In the genomic region with DNA sequence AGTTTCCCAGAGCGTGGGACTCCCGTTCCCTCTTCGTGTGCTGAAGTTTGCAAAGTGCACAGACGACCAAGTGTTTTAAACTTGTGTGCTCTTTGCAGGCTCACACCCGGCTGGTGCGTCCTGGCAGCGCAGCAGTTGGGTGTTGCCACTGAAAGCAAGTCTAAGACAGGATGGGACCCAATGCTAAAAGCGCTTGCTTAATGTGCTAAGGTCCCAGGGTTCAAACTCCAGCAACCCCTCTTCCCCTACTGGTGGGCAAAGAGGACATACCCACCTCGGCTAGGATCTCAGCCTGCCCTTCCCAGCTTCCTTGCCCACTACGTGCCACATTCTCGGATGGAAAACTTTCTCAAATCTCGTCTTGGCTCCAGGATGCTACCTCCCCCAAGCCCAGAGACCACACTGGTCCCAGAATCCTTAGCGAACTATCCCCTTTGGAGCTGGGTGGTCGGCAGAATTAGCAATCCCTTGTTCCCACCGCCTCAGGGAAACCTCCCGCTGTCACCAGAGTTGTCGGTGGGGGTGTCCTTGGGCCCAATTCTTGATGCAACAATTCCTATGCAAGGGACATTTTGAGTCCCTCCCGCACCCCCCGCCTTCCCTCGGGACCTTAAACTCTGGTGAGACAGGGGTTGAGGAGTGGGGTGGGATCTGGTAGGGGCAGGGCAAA, we compare ENCODE assay signal across 8 mouse cellular contexts. TPM values are rescaled to one million over a fixed set of nuclear protein-coding genes. Genes with fewer than 3 reads are reported as not detected.
DNase-seq lines count a peak whose midpoint lies in the region; ATAC-seq lines count a peak whose summit lies in the region.

No protein-coding gene starts in this region.

- no peak for ATAC-seq in kidney, embryonic 15.5 days (replicated peaks; ENCODE audit: low FRiP score)
- no peak for ATAC-seq in hindbrain, embryonic 12.5 days (ENCODE audit: low FRiP score)
- no peak for ATAC-seq in neural tube, embryonic 11.5 days (ENCODE audit: insufficient read depth, low FRiP score, low TSS enrichment)
- ATAC-seq in inflammation-experienced regulatory T-cells, adult 6 months = no peak

- no peak overlapping the region for H3K27ac ChIP-seq in kidney, embryonic 15.5 days
- H3K27ac ChIP-seq in hindbrain, embryonic 12.5 days = no peak overlapping the region
- no peak overlapping the region for H3K27ac ChIP-seq in neural tube, embryonic 11.5 days (ENCODE audit: low read depth, low read length)

- H3K4me3 ChIP-seq in kidney, embryonic 15.5 days (replicated peaks) = peak overlapping the region; percentile 41; the same call in 1 of the 2 replicates
- no peak overlapping the region for H3K4me3 ChIP-seq in hindbrain, embryonic 12.5 days
- H3K4me3 ChIP-seq in neural tube, embryonic 11.5 days (ENCODE audit: low read depth, low read length) = peak overlapping the region; percentile 22; the same call in 1 of the 2 replicates

- peaks cover 24% of the 10 kb centered on the region for H3K4me1 ChIP-seq in kidney, embryonic 15.5 days
- H3K4me1 ChIP-seq in hindbrain, embryonic 12.5 days = peaks cover 34% of the 10 kb centered on the region
- peaks cover 5% of the 10 kb centered on the region; the same call in 1 of the 2 replicates for H3K4me1 ChIP-seq in neural tube, embryonic 11.5 days (ENCODE audit: control insufficient read depth, insufficient read depth, low read length)

- no peaks in the 10 kb centered on the region for H3K9me3 ChIP-seq in kidney, embryonic 15.5 days (replicated peaks)
- H3K9me3 ChIP-seq in hindbrain, embryonic 12.5 days (replicated peaks) = 0 out of 2 replicates have a peak, but pooled peaks cover 3% of the 10 kb centered on the region
- no peaks in the 10 kb centered on the region for H3K9me3 ChIP-seq in neural tube, embryonic 11.5 days (ENCODE audit: control insufficient read depth, low read length)

- no peaks in the 10 kb centered on the region for H3K36me3 ChIP-seq in kidney, embryonic 15.5 days
- H3K36me3 ChIP-seq in hindbrain, embryonic 12.5 days = no peaks in the 10 kb centered on the region
- no peaks in the 10 kb centered on the region for H3K36me3 ChIP-seq in neural tube, embryonic 11.5 days (ENCODE audit: control insufficient read depth, insufficient read depth, low read length)

- WGBS in kidney, embryonic 15.5 days = 4% methylated on average over 20 of the region's 20 CpGs
- 2% methylated on average over 20 of the region's 20 CpGs for WGBS in hindbrain, embryonic 12.5 days
- 3% methylated on average over 20 of the region's 20 CpGs for WGBS in neural tube, embryonic 11.5 days

- no peak overlapping the region for H3K9ac ChIP-seq in kidney, embryonic 15.5 days
- H3K9ac ChIP-seq in hindbrain, embryonic 12.5 days = no peak overlapping the region
- H3K9ac ChIP-seq in neural tube, embryonic 11.5 days (ENCODE audit: low read length) = no peak overlapping the region

- peaks cover 84% of the 10 kb centered on the region for H3K27me3 ChIP-seq in kidney, embryonic 15.5 days
- H3K27me3 ChIP-seq in hindbrain, embryonic 12.5 days = peaks cover 70% of the 10 kb centered on the region
- H3K27me3 ChIP-seq in neural tube, embryonic 11.5 days (ENCODE audit: control insufficient read depth, insufficient read depth, low read length) = peaks cover 24% of the 10 kb centered on the region; the same call in 1 of the 2 replicates

- no peak for DNase-seq in kidney, postnatal 36 days
- peak; percentile 54 for DNase-seq in cerebellum, adult 8-10 months
- no peak for DNase-seq in neural tube, embryonic 11.5 days (ENCODE audit: low spot score)
- DNase-seq in yolk sac, embryonic 10.5 days (ENCODE audit: low spot score) = no peak
- DNase-seq in adrenal gland, postnatal 36 days = no peak

- peak overlapping the region; percentile 63 for H3K4me2 ChIP-seq in kidney, embryonic 15.5 days
- peak overlapping the region; percentile 50 for H3K4me2 ChIP-seq in hindbrain, embryonic 12.5 days (replicated peaks)
- H3K4me2 ChIP-seq in neural tube, embryonic 11.5 days (ENCODE audit: low read depth) = peak overlapping the region; percentile 29

RNA-seq across cellular contexts. Expression of a gene that starts 12.9 kb away (rescaled TPM):
- 0.17 and 0.30 TPM in 2 replicates for polyA plus RNA-seq in kidney, embryonic 15.5 days (2015; fragmentation: Nextera tagmentation; extraction: Ambion mirVana)
- polyA plus RNA-seq in hindbrain, embryonic 12.5 days (2016; fragmentation: Nextera tagmentation; extraction: Ambion mirVana) = 3.4 and 3.8 TPM in 2 replicates
- 0.92 and 1.7 TPM in 2 replicates for polyA plus RNA-seq in neural tube, embryonic 11.5 days (2014; fragmentation: Nextera tagmentation; extraction: Ambion mirVana)
- not detected for polyA plus RNA-seq in inflammation-experienced regulatory T-cells, adult 6 months (2017; shearing (Covaris generic))
- 1 to 10 TPM; 2.6 to 3.9 TPM for total RNA-seq in adrenal gland, postnatal 36 days (2021)

RNA-seq across cellular contexts. Expression of a gene that starts 31.1 kb away (rescaled TPM):
- 30.3 and 33.2 TPM in 2 replicates for polyA plus RNA-seq in kidney, embryonic 15.5 days (2015; fragmentation: Nextera tagmentation; extraction: Ambion mirVana)
- 0.87 and 1.2 TPM in 2 replicates for polyA plus RNA-seq in hindbrain, embryonic 12.5 days (2016; fragmentation: Nextera tagmentation; extraction: Ambion mirVana)
- polyA plus RNA-seq in neural tube, embryonic 11.5 days (2014; fragmentation: Nextera tagmentation; extraction: Ambion mirVana) = 0.42 and 0.49 TPM in 2 replicates
- polyA plus RNA-seq in inflammation-experienced regulatory T-cells, adult 6 months (2017; shearing (Covaris generic)) = 1 to 10 TPM; 1.3 to 7.7 (median 3.2) TPM
- under 1 TPM; 0.40 to 0.89 TPM for total RNA-seq in adrenal gland, postnatal 36 days (2021)

RNA-seq across cellular contexts. Expression of a gene that starts 49.6 kb away (rescaled TPM):
- polyA plus RNA-seq in kidney, embryonic 15.5 days (2015; fragmentation: Nextera tagmentation; extraction: Ambion mirVana) = 74.6 and 76.8 TPM in 2 replicates
- 71.5 and 75.8 TPM in 2 replicates for polyA plus RNA-seq in hindbrain, embryonic 12.5 days (2016; fragmentation: Nextera tagmentation; extraction: Ambion mirVana)
- polyA plus RNA-seq in neural tube, embryonic 11.5 days (2014; fragmentation: Nextera tagmentation; extraction: Ambion mirVana) = 68.1 and 71.9 TPM in 2 replicates
- polyA plus RNA-seq in inflammation-experienced regulatory T-cells, adult 6 months (2017; shearing (Covaris generic)) = 10 to 100 TPM; 43.0 to 52.2 (median 49.9) TPM
- total RNA-seq in adrenal gland, postnatal 36 days (2021) = 100 to 1,000 TPM in 1 of 2 experiments, 10 to 100 TPM in 1; 98.5 to 113 TPM

RNA-seq across cellular contexts. Expression of a gene that starts 54.7 kb away (rescaled TPM):
- polyA plus RNA-seq in kidney, embryonic 15.5 days (2015; fragmentation: Nextera tagmentation; extraction: Ambion mirVana) = 95.4 and 101 TPM in 2 replicates
- 72.1 and 73.5 TPM in 2 replicates for polyA plus RNA-seq in hindbrain, embryonic 12.5 days (2016; fragmentation: Nextera tagmentation; extraction: Ambion mirVana)
- 62.3 and 64.8 TPM in 2 replicates for polyA plus RNA-seq in neural tube, embryonic 11.5 days (2014; fragmentation: Nextera tagmentation; extraction: Ambion mirVana)
- 10 to 100 TPM; 21.0 to 32.4 (median 21.4) TPM for polyA plus RNA-seq in inflammation-experienced regulatory T-cells, adult 6 months (2017; shearing (Covaris generic))
- 10 to 100 TPM; 12.6 to 17.0 TPM for total RNA-seq in adrenal gland, postnatal 36 days (2021)
